Mouse (Mus musculus) erythroblast, embryonic 14.5 days (primary cell): Measurements from ENCODE around the gene Nkain2.

ENCODE experiments used
- GATA1 ChIP-seq: IDR thresholded peaks from 2 replicates; pipeline ENCODE4 v1.6.1; 2012; ENCODE audit warnings: low read length, inconsistent platforms, mixed read lengths
- TAL1 ChIP-seq: IDR thresholded peaks from 3 replicates; pipeline ENCODE4 v1.6.1; 2012; ENCODE audit warnings: low read length, inconsistent platforms, mixed read lengths

DNA sequence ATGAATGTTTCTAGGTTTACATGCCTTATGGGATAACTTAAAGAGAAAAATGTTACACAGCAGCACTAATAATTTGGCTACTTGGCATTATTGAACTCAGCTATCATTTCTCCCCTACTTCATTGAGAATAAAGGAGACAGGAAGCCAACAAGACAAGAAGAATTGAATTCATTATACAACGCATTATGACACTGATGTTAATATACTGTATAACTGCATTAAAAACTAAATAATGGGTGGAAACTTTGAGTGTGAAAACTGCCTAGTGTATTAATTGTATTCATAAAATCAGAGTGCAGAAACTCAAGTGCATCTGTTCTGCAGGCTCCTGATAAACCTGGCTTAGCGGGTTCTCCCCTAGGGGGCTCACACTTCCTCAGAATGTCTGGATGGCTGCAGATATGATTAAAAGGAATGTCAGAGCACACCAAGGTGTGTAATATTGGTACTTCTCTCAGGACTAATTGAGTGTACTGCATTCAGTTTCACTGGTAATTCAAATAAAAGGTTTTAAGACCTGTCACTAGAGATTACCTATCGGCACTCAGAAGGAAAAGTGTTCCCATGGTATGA lies 589.2 kb downstream of the Nkain2 start:
- TF ChIP-seq TAL1 (no peak), GATA1 (no peak)
